Mouse (Mus musculus) heart, postnatal 0 days (tissue): ENCODE data around the gene Glb1.

Experiments
- CTCF ChIP-seq: IDR thresholded peaks from 2 replicates; pipeline ENCODE4 v1.5.1; 2016; ENCODE audit warnings: antibody characterized with exemption, control low read depth, low read depth
- EP300 ChIP-seq: IDR thresholded peaks from 2 replicates; pipeline ENCODE4 v1.6.1; 2016; ENCODE audit warnings: antibody characterized with exemption, low read depth

GRCm38 (mm10) chr9:114443351-114443750, 42.5 kb downstream of the Glb1 start:
- TF ChIP-seq CTCF (no peak), EP300 (no peak)
